Mouse (Mus musculus) liver, embryonic 12.5 days (tissue): ENCODE results near the gene Zkscan14. TPM values are rescaled to one million over a fixed set of nuclear protein-coding genes. Genes with fewer than 3 reads are reported as not detected.

Experiments
- ATAC-seq: fragments of 200-750 bp; cut with Nextera tagmentation; 2 replicates; pipeline ENCODE4 v1.8.0; 2017; ENCODE audit warnings: moderate number of reproducible peaks, mild to moderate bottlenecking, moderate library complexity
- H3K27ac ChIP-seq: fragments of 300-500 bp; sonication (generic); 2 replicates; pipeline ENCODE4 v1.5.1; 2016; ENCODE audit warnings: mild to moderate bottlenecking
- H3K27me3 ChIP-seq: fragments of 300-500 bp; sonication (generic); replicated peaks from 2 replicates; pipeline ENCODE4 v1.6.1; 2016; ENCODE audit warnings: mild to moderate bottlenecking, moderate library complexity
- H3K36me3 ChIP-seq: fragments of 300-500 bp; sonication (generic); 2 replicates; pipeline ENCODE4 v1.6.1; 2016; ENCODE audit warnings: mild to moderate bottlenecking, moderate library complexity
- H3K4me1 ChIP-seq: fragments of 300-500 bp; sonication (generic); 2 replicates; pipeline ENCODE4 v1.6.1; 2016
- H3K4me2 ChIP-seq: fragments of 300-500 bp; sonication (generic); 2 replicates; pipeline ENCODE4 v1.6.1; 2016; ENCODE audit warnings: mild to moderate bottlenecking, moderate library complexity
- H3K4me3 ChIP-seq: fragments of 300-500 bp; sonication (generic); 2 replicates; pipeline ENCODE4 v1.5.1; 2016; ENCODE audit warnings: mild to moderate bottlenecking, moderate library complexity
- H3K9ac ChIP-seq: fragments of 300-500 bp; sonication (generic); 2 replicates; pipeline ENCODE4 v1.6.1; 2016; ENCODE audit warnings: mild to moderate bottlenecking, moderate library complexity
- H3K9me3 ChIP-seq: fragments of 300-500 bp; sonication (generic); replicated peaks from 2 replicates; pipeline ENCODE4 v1.6.1; 2016; ENCODE audit warnings: mild to moderate bottlenecking, moderate library complexity
- WGBS: fragments of 180-500 bp; shearing (Covaris S2); methylation state at CpG from one replicate; pipeline ENCODE4 v1.1.7; 2016; ENCODE audit not compliant: insufficient replicate concordance; 5-methylcytosine and 5-hydroxymethylcytosine counted together
- polyA plus RNA-seq: library from polyadenylated mRNA; unstranded; fragments of >200 nt; fragmentation: Nextera tagmentation; extraction: Ambion mirVana; gene quantifications from 2 replicates; pipeline ENCODE4 v1.2.1, GENCODE M21; 2016

Gene Zkscan14
- polyA plus RNA-seq, 1 experiment from 2014 or later: 5.8 TPM

DNA sequence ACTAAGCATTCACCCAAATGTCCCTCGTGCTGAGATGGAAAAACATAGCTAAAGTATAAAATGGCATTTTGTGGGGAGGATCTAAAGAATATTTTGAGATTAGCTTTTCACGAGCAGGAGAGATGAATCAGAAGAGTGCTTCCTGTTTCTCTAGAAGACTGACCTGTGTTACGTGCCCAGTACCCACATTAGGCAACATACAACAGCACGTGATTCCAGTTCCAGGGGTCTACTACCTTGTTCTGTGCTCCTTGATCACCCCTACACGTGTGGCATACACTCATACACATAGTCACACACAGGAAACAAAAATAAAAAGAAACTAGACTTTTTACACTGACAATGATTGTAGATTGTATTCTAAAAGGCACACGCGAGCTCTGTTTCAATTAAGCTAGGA is 1.3 kb downstream of the Zkscan14 start:
- 67% methylated on average over 7 of the region's 7 CpGs for WGBS
- H3K27me3 ChIP-seq: no peaks in the 10 kb centered on the region
- peak overlapping the region; percentile 77 for H3K4me2 ChIP-seq
- H3K4me3 ChIP-seq: peak overlapping the region; percentile 94
- H3K36me3 ChIP-seq: peaks cover 28% of the 10 kb centered on the region
- no peaks in the 10 kb centered on the region for H3K9me3 ChIP-seq
- no peak overlapping the region for H3K27ac ChIP-seq
- H3K9ac ChIP-seq: peak overlapping the region; percentile 93; the same call in 1 of the 2 replicates
- H3K4me1 ChIP-seq: peaks cover 39% of the 10 kb centered on the region
- no peak for ATAC-seq

DNA sequence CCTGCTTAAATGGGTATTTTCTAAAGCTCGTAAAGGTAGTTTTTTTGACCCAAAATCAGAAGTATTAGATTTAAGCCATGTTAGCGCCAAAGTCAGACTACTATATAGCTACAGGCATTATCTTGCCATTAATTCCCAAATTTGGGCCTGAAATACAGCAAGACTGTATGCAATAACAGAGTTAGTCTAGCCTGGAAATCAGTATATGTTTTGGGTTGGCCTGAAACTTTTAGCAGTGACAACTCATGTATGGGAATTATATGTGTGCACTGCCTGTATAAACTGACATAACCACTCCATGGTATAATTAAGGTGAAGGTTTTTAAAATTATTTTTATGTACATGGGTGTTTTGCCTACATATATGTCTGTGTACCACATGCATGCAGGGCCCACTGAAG is 9.7 kb downstream of the Zkscan14 start, which contains the start of gene Atp5j2:
Gene Atp5j2 (minus strand): TSS at position 101 of the 400 bp plus-strand sequence.
- H3K9ac ChIP-seq: peak within 1 kb of the TSS; percentile 89
- peak within 1 kb of the TSS; percentile 93 for H3K4me3 ChIP-seq
- H3K36me3 ChIP-seq: peaks cover 54% of the 10 kb centered on the region
- ATAC-seq: no peak
- H3K27ac ChIP-seq: peak within 1 kb of the TSS; percentile 76
- H3K4me2 ChIP-seq: peak within 1 kb of the TSS; percentile 89
- 83% methylated on average over 2 of the region's 2 CpGs for WGBS
- peaks cover 30% of the 10 kb centered on the region for H3K4me1 ChIP-seq
- no peaks in the 10 kb centered on the region for H3K27me3 ChIP-seq
- no peaks in the 10 kb centered on the region for H3K9me3 ChIP-seq

- peak overlapping the region; percentile 89 for H3K4me2 ChIP-seq
- H3K27me3 ChIP-seq: no peaks in the 10 kb centered on the region
- H3K9ac ChIP-seq: peak overlapping the region; percentile 89
- WGBS: under 1% methylated on average over 41 of the region's 41 CpGs
- H3K4me1 ChIP-seq: peaks cover 34% of the 10 kb centered on the region
- H3K4me3 ChIP-seq: peak overlapping the region; percentile 93
- no peaks in the 10 kb centered on the region for H3K9me3 ChIP-seq
- ATAC-seq: peak; percentile 86
- H3K27ac ChIP-seq: peak overlapping the region; percentile 76
- peaks cover 57% of the 10 kb centered on the region for H3K36me3 ChIP-seq
These were observed 10.5 kb downstream of the Zkscan14 start for GRCm38 (mm10) chr5:145190875-145191798.

- Histone ChIP-seq H3K36me3 (peaks cover 57% of the 10 kb centered on the region), H3K4me2 (peak overlapping the region; percentile 89), H3K4me3 (peak overlapping the region; percentile 93), H3K27me3 (no peaks in the 10 kb centered on the region), H3K9ac (peak overlapping the region; percentile 89), H3K9me3 (no peaks in the 10 kb centered on the region), H3K27ac (peak overlapping the region; percentile 76), H3K4me1 (peaks cover 34% of the 10 kb centered on the region)
- ATAC-seq: peak; percentile 50
- WGBS: 24% methylated on average over 5 of the region's 5 CpGs
These were observed 11.3 kb downstream of the Zkscan14 start for GRCm38 (mm10) chr5:145190373-145190772.

DNA sequence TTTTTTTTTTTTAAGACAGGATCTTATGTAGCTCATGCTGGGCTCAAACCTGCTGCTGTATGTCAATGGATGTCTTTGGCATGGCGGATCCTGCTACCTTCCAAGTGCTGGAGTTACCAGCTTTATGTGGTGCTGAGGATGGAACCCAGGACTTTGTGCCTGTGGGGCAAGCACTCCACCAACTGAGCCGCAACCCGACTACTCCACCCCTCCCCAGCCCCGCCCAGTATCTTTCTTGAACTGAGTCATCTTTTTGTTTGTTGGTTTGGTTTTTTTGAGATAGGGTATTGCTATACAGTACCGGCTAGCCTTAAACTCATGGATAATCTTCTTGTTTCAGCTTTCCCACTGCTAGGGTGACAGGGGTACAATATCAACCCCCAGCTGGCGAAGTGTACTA is 12.3 kb downstream of the Zkscan14 start:
- Histone ChIP-seq H3K27me3 (no peaks in the 10 kb centered on the region), H3K9ac (peak overlapping the region; percentile 89; the same call in 1 of the 2 replicates), H3K36me3 (peaks cover 57% of the 10 kb centered on the region), H3K4me1 (peaks cover 34% of the 10 kb centered on the region), H3K4me3 (peak overlapping the region; percentile 93), H3K4me2 (peak overlapping the region; percentile 89), H3K27ac (peak overlapping the region; percentile 76), H3K9me3 (no peaks in the 10 kb centered on the region)
- 45% methylated on average over 6 of the region's 6 CpGs for WGBS
- ATAC-seq: peak; percentile 55; the same call in 1 of the 2 replicates

DNA sequence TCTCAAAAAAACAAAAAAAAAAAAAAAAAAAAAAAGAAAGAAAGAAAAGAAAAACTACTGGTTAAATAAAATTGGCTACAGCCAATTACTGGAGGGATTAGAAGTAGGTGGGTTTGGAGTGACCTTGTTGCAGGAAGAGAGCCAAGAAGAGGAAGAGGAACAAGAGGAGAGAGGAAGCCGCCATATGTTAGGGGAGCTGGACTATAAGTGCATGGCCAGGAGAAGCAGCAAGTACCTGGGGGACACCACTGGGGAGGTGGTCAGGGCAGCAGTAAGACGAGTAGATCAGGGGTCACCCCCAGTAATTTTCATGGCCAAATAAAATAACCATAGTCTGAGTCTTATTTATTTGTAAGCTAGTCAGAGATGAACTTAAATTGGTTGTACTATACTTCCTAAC is 16.4 kb downstream of the Zkscan14 start:
- H3K9ac ChIP-seq: no peak overlapping the region
- H3K9me3 ChIP-seq: no peaks in the 10 kb centered on the region
- no peaks in the 10 kb centered on the region for H3K27me3 ChIP-seq
- peaks cover 21% of the 10 kb centered on the region for H3K4me1 ChIP-seq
- no peak overlapping the region for H3K27ac ChIP-seq
- no peak for ATAC-seq
- H3K4me3 ChIP-seq: no peak overlapping the region
- 79% methylated on average over 2 of the region's 2 CpGs for WGBS
- peaks cover 89% of the 10 kb centered on the region for H3K36me3 ChIP-seq
- no peak overlapping the region for H3K4me2 ChIP-seq

- no peak for ATAC-seq
- Histone ChIP-seq H3K9ac (no peak overlapping the region), H3K27me3 (no peaks in the 10 kb centered on the region), H3K4me1 (no peaks in the 10 kb centered on the region), H3K4me2 (no peak overlapping the region), H3K27ac (0 out of 2 replicates have a peak overlapping the region, but pooled peaks have one; percentile 21), H3K36me3 (peaks cover 100% of the 10 kb centered on the region), H3K9me3 (no peaks in the 10 kb centered on the region), H3K4me3 (no peak overlapping the region)
- 78% methylated on average over 18 of the region's 18 CpGs for WGBS
These were observed 23.1 kb downstream of the Zkscan14 start for GRCm38 (mm10) chr5:145178461-145178980.

GRCm38 (mm10) chr5:145167306-145167661 is 34.4 kb downstream of the Zkscan14 start:
- Histone ChIP-seq H3K27ac (peak overlapping the region; percentile 90), H3K4me3 (peak overlapping the region; percentile 99), H3K27me3 (no peaks in the 10 kb centered on the region), H3K4me2 (peak overlapping the region; percentile 76), H3K36me3 (peaks cover 58% of the 10 kb centered on the region), H3K9ac (peak overlapping the region; percentile 98), H3K9me3 (no peaks in the 10 kb centered on the region), H3K4me1 (peaks cover 41% of the 10 kb centered on the region)
- WGBS: 0% methylated on average over 28 of the region's 28 CpGs
- ATAC-seq: peak; percentile 10

DNA sequence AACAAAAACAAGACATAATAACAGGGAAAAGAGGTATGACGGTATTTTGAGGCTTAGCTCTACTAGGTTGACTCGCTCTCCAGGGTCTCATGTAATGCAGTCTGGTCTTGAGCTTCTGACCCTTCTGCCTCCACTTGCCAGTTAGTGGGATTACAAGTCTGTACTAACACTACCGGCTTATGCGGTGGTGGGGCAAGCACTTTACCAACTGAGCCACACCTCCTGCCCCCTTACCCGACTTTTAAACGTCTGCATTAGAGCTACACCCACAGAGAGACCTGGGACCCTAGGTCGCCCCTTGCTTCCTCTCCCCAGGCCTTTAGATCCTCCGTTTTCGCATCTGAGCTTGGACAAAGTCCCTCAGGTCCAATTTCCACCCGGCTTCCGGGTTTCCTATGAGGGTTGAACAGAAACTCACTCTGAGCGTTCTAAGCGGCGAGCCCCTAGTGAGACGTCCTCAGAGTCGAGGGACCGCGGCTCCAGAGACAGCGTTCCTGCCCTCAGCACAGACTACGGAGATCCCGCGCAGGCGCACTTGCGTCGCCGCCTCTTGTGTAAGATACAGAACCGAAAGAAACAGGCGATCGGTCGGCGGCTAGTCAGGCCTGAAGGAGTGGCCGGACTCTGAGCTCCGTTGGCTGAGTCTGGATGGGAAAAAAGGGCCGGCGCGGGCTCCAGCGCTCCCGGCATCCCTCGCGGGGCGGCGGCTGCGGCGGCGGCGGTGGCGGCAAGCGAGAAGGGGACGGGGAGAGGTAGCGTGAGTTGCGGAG is 34.9 kb downstream of the Zkscan14 start, which contains the start of the genes Ptcd1 and Cpsf4:
Gene Ptcd1 (minus strand): TSS at position 573 of the 770 bp plus-strand sequence.
Gene Cpsf4 (plus strand): TSS at position 678 of the 770 bp plus-strand sequence.
- Histone ChIP-seq H3K27me3 (no peaks in the 10 kb centered on the region), H3K4me2 (peak within 1 kb of the TSS; percentile 76), H3K9ac (peak within 1 kb of the TSS; percentile 98), H3K27ac (peak within 1 kb of the TSS; percentile 90), H3K4me1 (peaks cover 41% of the 10 kb centered on the region), H3K36me3 (peaks cover 57% of the 10 kb centered on the region), H3K4me3 (peak within 1 kb of the TSS; percentile 99), H3K9me3 (no peaks in the 10 kb centered on the region)
- under 1% methylated on average over 51 of the region's 51 CpGs for WGBS
- ATAC-seq: peak; percentile 95

GRCm38 (mm10) chr5:145165184-145165583 is 36.5 kb downstream of the Zkscan14 start:
- no peak for ATAC-seq
- H3K4me2 ChIP-seq: peak overlapping the region; percentile 76

GRCm38 (mm10) chr5:145164710-145165109 is 37.0 kb downstream of the Zkscan14 start:
- Histone ChIP-seq H3K4me1 (peaks cover 41% of the 10 kb centered on the region), H3K27ac (no peak overlapping the region), H3K27me3 (no peaks in the 10 kb centered on the region), H3K36me3 (peaks cover 59% of the 10 kb centered on the region), H3K9me3 (no peaks in the 10 kb centered on the region), H3K9ac (no peak overlapping the region), H3K4me2 (peak overlapping the region; percentile 76; the same call in 1 of the 2 replicates), H3K4me3 (no peak overlapping the region)
- ATAC-seq: no peak
- WGBS: 74% methylated on average over 3 of the region's 3 CpGs

More at GRCm38 (mm10) chr5:145165184-145165583, 36.5 kb downstream of the Zkscan14 start:
- H3K27ac ChIP-seq: 0 out of 2 replicates have a peak overlapping the region, but pooled peaks have one; percentile 23
- H3K4me1 ChIP-seq: peaks cover 41% of the 10 kb centered on the region
- H3K9me3 ChIP-seq: no peaks in the 10 kb centered on the region
- 0 out of 2 replicates have a peak overlapping the region, but pooled peaks have one; percentile 99 for H3K4me3 ChIP-seq
- 88% methylated on average over 15 of the region's 15 CpGs for WGBS
- H3K27me3 ChIP-seq: no peaks in the 10 kb centered on the region
- H3K36me3 ChIP-seq: peaks cover 57% of the 10 kb centered on the region
- H3K9ac ChIP-seq: no peak overlapping the region; the same call in 1 of the 2 replicates
